Mouse (Mus musculus) testis, adult 2 months (tissue): ENCODE results near the gene Nr4a3. TPM values are rescaled to one million over a fixed set of nuclear protein-coding genes. Genes with fewer than 3 reads are reported as not detected.
A peak's percentile ranks its signal among the peaks of the same experiment; 100 is the strongest.

Source experiments
- H3K27ac ChIP-seq: fragments of 200-500 bp; 2 replicates; pipeline ENCODE4 v1.5.1; 2012; ENCODE audit warnings: low read depth, low read length; ENCODE audit not compliant: control insufficient read depth, insufficient read depth
- H3K27me3 ChIP-seq: fragments of 200-500 bp; 2 replicates; pipeline ENCODE4 v1.6.1; 2012; ENCODE audit warnings: mild to moderate bottlenecking, low read length, moderate library complexity; ENCODE audit not compliant: control insufficient read depth, insufficient read depth
- H3K36me3 ChIP-seq: fragments of 200-500 bp; 2 replicates; pipeline ENCODE4 v1.6.1; 2012; ENCODE audit warnings: mild to moderate bottlenecking, low read length; ENCODE audit not compliant: control insufficient read depth, insufficient read depth
- H3K4me1 ChIP-seq: fragments of 200-500 bp; 2 replicates; pipeline ENCODE4 v1.6.1; 2012; ENCODE audit warnings: low read length; ENCODE audit not compliant: control insufficient read depth, insufficient read depth
- H3K4me3 ChIP-seq: fragments of 200-500 bp; 2 replicates; pipeline ENCODE4 v1.5.1; 2012; ENCODE audit warnings: low read depth, mild to moderate bottlenecking, low read length, moderate library complexity, mixed read lengths; ENCODE audit not compliant: control insufficient read depth
- CTCF ChIP-seq: fragments of 200-500 bp; IDR thresholded peaks from 2 replicates; pipeline ENCODE4 v1.5.1; 2012; ENCODE audit warnings: low read depth, mild to moderate bottlenecking, inconsistent platforms, low read length, moderate library complexity; ENCODE audit not compliant: control insufficient read depth, insufficient read depth, insufficient replicate concordance
- POLR2A ChIP-seq: fragments of 200-500 bp; IDR thresholded peaks from 2 replicates; pipeline ENCODE4 v1.6.1; 2012; ENCODE audit warnings: low read depth, mild to moderate bottlenecking, inconsistent platforms, low read length, moderate library complexity; ENCODE audit not compliant: control insufficient read depth
- polyA plus RNA-seq: library from polyadenylated mRNA; depleted of rRNA; stranded (reverse); fragments of >200 nt; gene quantifications from 2 replicates; pipeline ENCODE4 v1.2.3, GENCODE M21; 2012; rRNA removed

The Nr4a3 gene
- polyA plus RNA-seq, result 4.0 and 4.9 TPM in 2 replicates

- H3K4me3 ChIP-seq, result peak within 1 kb of the TSS; percentile 78
- peaks cover 34% of the 10 kb centered on the region for H3K4me1 ChIP-seq
- H3K27me3 ChIP-seq, result no peaks in the 10 kb centered on the region; the same call in none of the 2 replicates
- H3K27ac ChIP-seq, result peak within 1 kb of the TSS; percentile 12; the same call in 1 of the 2 replicates
- no peak for TF ChIP-seq CTCF
- no peak; the same call in 1 of the 2 replicates for TF ChIP-seq POLR2A
- no peaks in the 10 kb centered on the region for H3K36me3 ChIP-seq
Observed at GRCm38 (mm10) chr4:48044491-48045211, at the start of gene Nr4a3. Nr4a3 (plus strand) TSS chr4:48045153.

GRCm38 (mm10) chr4:48002969-48003368 is 42.0 kb upstream of the Nr4a3 start:
- Histone ChIP-seq H3K27ac (no peak overlapping the region), H3K4me3 (no peak overlapping the region), H3K4me1 (no peaks in the 10 kb centered on the region), H3K36me3 (no peaks in the 10 kb centered on the region), H3K27me3 (no peaks in the 10 kb centered on the region)
- TF ChIP-seq CTCF, result no peak
- TF ChIP-seq POLR2A, result no peak

GRCm38 (mm10) chr4:48003456-48003855 is 41.5 kb upstream of the Nr4a3 start:
- no peak overlapping the region for H3K4me3 ChIP-seq
- H3K4me1 ChIP-seq, result no peaks in the 10 kb centered on the region
- no peak overlapping the region for H3K27ac ChIP-seq
- H3K36me3 ChIP-seq, result no peaks in the 10 kb centered on the region
- TF ChIP-seq CTCF, result no peak
- no peak for TF ChIP-seq POLR2A
- no peaks in the 10 kb centered on the region for H3K27me3 ChIP-seq

- no peaks in the 10 kb centered on the region for H3K36me3 ChIP-seq
- no peak overlapping the region for H3K27ac ChIP-seq
- H3K4me3 ChIP-seq, result no peak overlapping the region
- H3K27me3 ChIP-seq, result no peaks in the 10 kb centered on the region
- H3K4me1 ChIP-seq, result no peaks in the 10 kb centered on the region
- no peak for TF ChIP-seq POLR2A
- TF ChIP-seq CTCF, result no peak
Observed at GRCm38 (mm10) chr4:48006355-48006754, 38.6 kb upstream of the Nr4a3 start.

- no peaks in the 10 kb centered on the region for H3K36me3 ChIP-seq
- no peak overlapping the region for H3K4me3 ChIP-seq
- no peaks in the 10 kb centered on the region for H3K4me1 ChIP-seq
- no peaks in the 10 kb centered on the region for H3K27me3 ChIP-seq
- TF ChIP-seq CTCF (no peak), POLR2A (no peak)
- H3K27ac ChIP-seq, result no peak overlapping the region
Observed at GRCm38 (mm10) chr4:48012209-48012608, 32.7 kb upstream of the Nr4a3 start.

- no peaks in the 10 kb centered on the region for H3K36me3 ChIP-seq
- no peak overlapping the region for H3K27ac ChIP-seq
- H3K27me3 ChIP-seq, result no peaks in the 10 kb centered on the region
- no peak for TF ChIP-seq POLR2A
- TF ChIP-seq CTCF, result no peak
- H3K4me1 ChIP-seq, result no peaks in the 10 kb centered on the region
- no peak overlapping the region for H3K4me3 ChIP-seq
Observed at GRCm38 (mm10) chr4:48022966-48023365, 22.0 kb upstream of the Nr4a3 start.

- no peaks in the 10 kb centered on the region for H3K27me3 ChIP-seq
Observed at GRCm38 (mm10) chr4:48029652-48030051, 15.3 kb upstream of the Nr4a3 start.

GRCm38 (mm10) chr4:48034287-48034686 is 10.7 kb upstream of the Nr4a3 start:
- Histone ChIP-seq H3K4me1 (no peaks in the 10 kb centered on the region), H3K36me3 (no peaks in the 10 kb centered on the region), H3K27ac (no peak overlapping the region), H3K27me3 (no peaks in the 10 kb centered on the region), H3K4me3 (no peak overlapping the region)
- TF ChIP-seq CTCF (no peak), POLR2A (no peak)

More at GRCm38 (mm10) chr4:48029652-48030051, 15.3 kb upstream of the Nr4a3 start:
- H3K36me3 ChIP-seq, result no peaks in the 10 kb centered on the region
- no peak overlapping the region for H3K4me3 ChIP-seq
- H3K27ac ChIP-seq, result no peak overlapping the region
- no peaks in the 10 kb centered on the region for H3K4me1 ChIP-seq
- TF ChIP-seq POLR2A, result no peak
